Comparison of ENCODE assay signal across 9 mouse cellular contexts in the genomic region with DNA sequence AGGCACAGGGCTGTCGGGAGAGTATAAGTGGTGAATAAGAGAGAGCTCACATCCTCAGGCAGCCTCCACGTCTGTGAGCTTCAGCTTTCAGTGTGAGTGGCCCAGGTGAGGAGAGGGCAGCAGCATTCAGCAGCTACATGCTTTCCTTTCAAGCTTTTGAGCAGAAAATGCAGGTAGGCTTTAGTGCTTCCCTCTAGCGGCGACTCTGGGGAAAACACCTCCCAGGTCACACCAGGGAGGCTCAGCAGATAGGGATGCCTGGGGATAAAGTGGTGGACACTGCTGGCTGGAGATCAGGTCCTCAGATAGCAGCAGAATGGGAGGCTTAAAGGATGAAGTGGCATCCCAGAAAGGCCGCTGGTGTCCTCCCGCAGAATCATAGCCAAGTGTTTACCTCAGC. TPM values are rescaled to one million over a fixed set of nuclear protein-coding genes. Genes with fewer than 3 reads are reported as not detected.
DNase-seq lines count a peak whose midpoint lies in the region; ATAC-seq and TF ChIP-seq lines count a peak whose summit lies in the region.
"Not testable (repeated sequence)": the region's sequence is repeated elsewhere in the genome, so short reads cannot be mapped to it uniquely, and the experiment has no call there.
"Had no signal": no experiment of that assay in that cellular context is flagged by ENCODE, and none has a peak within 500 bp of the region (broad histone marks: within the 10 kb centered on the region; RNA-seq: fewer than 3 reads in every experiment).

No protein-coding gene starts in this region.

- not testable (repeated sequence) for H3K4me3 ChIP-seq in forebrain, embryonic 16.5 days (replicated peaks; ENCODE audit: low read length); hindbrain, embryonic 15.5 days; left cerebral cortex, adult 2 months; midbrain, embryonic 10.5 days

- TF ChIP-seq CTCF in left cerebral cortex, adult 2 months (IDR thresholded peaks at IDR 0.05), result peak; percentile 62

- peak; percentile 28; the same call in 1 of the 2 replicates for ATAC-seq in forebrain, embryonic 16.5 days
- peak; percentile 34; the same call in 1 of the 2 replicates for ATAC-seq in hindbrain, embryonic 15.5 days (ENCODE audit: low FRiP score, low read depth)

- not testable (repeated sequence) for H3K9me3 ChIP-seq in forebrain, embryonic 16.5 days (ENCODE audit: control insufficient read depth, low read length); hindbrain, embryonic 15.5 days; midbrain, embryonic 10.5 days (replicated peaks)

- DNase-seq in WW6 (ENCODE audit: low read depth, low spot score), result peak; percentile 33
- peak; percentile 20 for DNase-seq in cerebellum, adult 8-10 months
- peak in 1 of 2 experiments; percentile 42 for DNase-seq in left cerebral cortex, adult 2 months (ENCODE audit: extremely low spot score in 1 of 2, low spot score in 2 of 2)
- peak; percentile 65 for DNase-seq in midbrain, embryonic 10.5 days (ENCODE audit: low spot score)
- peak; percentile 5 for DNase-seq in right cerebral cortex, postnatal 25 days

- H3K4me1 ChIP-seq in forebrain, embryonic 16.5 days (replicated peaks; ENCODE audit: control insufficient read depth, insufficient read depth, low read length); hindbrain, embryonic 15.5 days (replicated peaks); midbrain, embryonic 10.5 days: not testable (repeated sequence)

- not testable (repeated sequence) for H3K4me2 ChIP-seq in forebrain, embryonic 16.5 days (ENCODE audit: low read length); hindbrain, embryonic 15.5 days

- H3K9ac ChIP-seq in forebrain, embryonic 16.5 days (replicated peaks; ENCODE audit: low read depth, low read length); hindbrain, embryonic 15.5 days: not testable (repeated sequence)

- not testable (repeated sequence) for H3K27ac ChIP-seq in forebrain, embryonic 16.5 days (ENCODE audit: low read length); hindbrain, embryonic 15.5 days (replicated peaks); left cerebral cortex, adult 2 months; midbrain, embryonic 10.5 days (replicated peaks)

- H3K36me3 ChIP-seq in forebrain, embryonic 16.5 days (ENCODE audit: control insufficient read depth, insufficient read depth); hindbrain, embryonic 15.5 days; midbrain, embryonic 10.5 days: not testable (repeated sequence)

- intact Hi-C loops in left cerebral cortex, adult 2 months (cut with DNase I), result loop anchor here (10.0 kb wide), 1 partner anchor 49 kb away; no protein-coding TSS in a partner anchor

- 9% methylated on average over 6 of the region's 6 CpGs for WGBS in forebrain, embryonic 16.5 days
- 13% methylated on average over 6 of the region's 6 CpGs for whole genome bisulfite sequencing in hindbrain, embryonic 15.5 days
- 15% methylated on average over 6 of the region's 6 CpGs for WGBS in midbrain, embryonic 10.5 days

- H3K27me3 ChIP-seq in forebrain, embryonic 16.5 days (replicated peaks; ENCODE audit: control insufficient read depth, insufficient read depth, low read length); hindbrain, embryonic 15.5 days; midbrain, embryonic 10.5 days (ENCODE audit: low read depth, poor library complexity, severe bottlenecking): not testable (repeated sequence)

RNA-seq across cellular contexts. Expression of gene Gm10639, which starts 6.4 kb away (rescaled TPM):
- not detected in 2 replicates for polyA plus RNA-seq in forebrain, embryonic 16.5 days (2015; fragmentation: Nextera tagmentation; extraction: Ambion mirVana)
- polyA plus RNA-seq in hindbrain, embryonic 15.5 days (2015; fragmentation: Nextera tagmentation; extraction: Ambion mirVana), result not detected in 2 replicates
- not detected for total RNA-seq in left cerebral cortex, adult 2 months (2021)
- polyA plus RNA-seq in midbrain, embryonic 10.5 days (2016; fragmentation: Nextera tagmentation; extraction: Ambion mirVana), result not detected in 2 replicates
- polyA plus RNA-seq: forebrain, embryonic 15.5 days had no signal

RNA-seq across cellular contexts. Expression of gene Omt2a, which starts 18.5 kb away (rescaled TPM):
- not detected in 2 replicates for polyA plus RNA-seq in forebrain, embryonic 16.5 days (2015; fragmentation: Nextera tagmentation; extraction: Ambion mirVana)
- not detected in 2 replicates for polyA plus RNA-seq in hindbrain, embryonic 15.5 days (2015; fragmentation: Nextera tagmentation; extraction: Ambion mirVana)
- not detected for total RNA-seq in left cerebral cortex, adult 2 months (2021)
- polyA plus RNA-seq in midbrain, embryonic 10.5 days (2016; fragmentation: Nextera tagmentation; extraction: Ambion mirVana), result not detected in 2 replicates
- polyA plus RNA-seq: forebrain, embryonic 15.5 days; large intestine, adult 2 months had no signal

RNA-seq across cellular contexts. Expression of gene Omt2b, which starts 31.3 kb away (rescaled TPM):
- not detected in 2 replicates for polyA plus RNA-seq in forebrain, embryonic 16.5 days (2015; fragmentation: Nextera tagmentation; extraction: Ambion mirVana)
- not detected in 2 replicates for polyA plus RNA-seq in hindbrain, embryonic 15.5 days (2015; fragmentation: Nextera tagmentation; extraction: Ambion mirVana)
- not detected for total RNA-seq in left cerebral cortex, adult 2 months (2021)
- not detected in 2 replicates for polyA plus RNA-seq in midbrain, embryonic 10.5 days (2016; fragmentation: Nextera tagmentation; extraction: Ambion mirVana)
- polyA plus RNA-seq: forebrain, embryonic 15.5 days; large intestine, adult 2 months had no signal

RNA-seq across cellular contexts. Expression of gene Gm3776, which starts 39.2 kb away (rescaled TPM):
- not detected in 2 replicates for polyA plus RNA-seq in forebrain, embryonic 16.5 days (2015; fragmentation: Nextera tagmentation; extraction: Ambion mirVana)
- not detected in 2 replicates for polyA plus RNA-seq in hindbrain, embryonic 15.5 days (2015; fragmentation: Nextera tagmentation; extraction: Ambion mirVana)
- total RNA-seq in left cerebral cortex, adult 2 months (2021), result not detected
- not detected in 2 replicates for polyA plus RNA-seq in midbrain, embryonic 10.5 days (2016; fragmentation: Nextera tagmentation; extraction: Ambion mirVana)
- polyA plus RNA-seq: forebrain, embryonic 15.5 days had no signal

RNA-seq across cellular contexts. Expression of gene Gsta2, which starts 59.5 kb away (rescaled TPM):
- not detected in 2 replicates for polyA plus RNA-seq in forebrain, embryonic 16.5 days (2015; fragmentation: Nextera tagmentation; extraction: Ambion mirVana)
- polyA plus RNA-seq in hindbrain, embryonic 15.5 days (2015; fragmentation: Nextera tagmentation; extraction: Ambion mirVana), result not detected in 2 replicates
- not detected for total RNA-seq in left cerebral cortex, adult 2 months (2021)
- not detected in 2 replicates for polyA plus RNA-seq in midbrain, embryonic 10.5 days (2016; fragmentation: Nextera tagmentation; extraction: Ambion mirVana)
- polyA plus RNA-seq: forebrain, embryonic 15.5 days; large intestine, adult 2 months had no signal
